Mouse (Mus musculus) embryonic fibroblast, embryonic 13.5 days (primary cell): ENCODE data around the gene Shh. TPM values are rescaled to one million over a fixed set of nuclear protein-coding genes. Genes with fewer than 3 reads are reported as not detected.

Experiments
- H3K27ac ChIP-seq: 2 replicates; pipeline ENCODE4 v1.5.1; 2012; ENCODE audit warnings: low read length, control low read depth, inconsistent platforms; ENCODE audit not compliant: insufficient read depth
- H3K4me1 ChIP-seq: 2 replicates; pipeline ENCODE4 v1.6.1; 2011; ENCODE audit warnings: low read length; ENCODE audit not compliant: control insufficient read depth, insufficient read depth
- H3K4me3 ChIP-seq: 2 replicates; pipeline ENCODE4 v1.5.1; 2011; ENCODE audit warnings: mild to moderate bottlenecking, control low read depth, low read length; ENCODE audit not compliant: insufficient read depth
- CTCF ChIP-seq: IDR thresholded peaks from 2 replicates; pipeline ENCODE4 v1.5.1; 2011; ENCODE audit warnings: mild to moderate bottlenecking, control low read depth, low read length, moderate library complexity, borderline replicate concordance; ENCODE audit not compliant: insufficient read depth
- POLR2A ChIP-seq: IDR thresholded peaks from 2 replicates; pipeline ENCODE4 v1.6.1; 2011; ENCODE audit warnings: low read depth, mild to moderate bottlenecking, control low read depth, low read length, moderate library complexity
- polyA plus RNA-seq: library from polyadenylated mRNA; stranded (reverse); fragments of >200 nt; gene quantifications from 2 replicates; pipeline ENCODE4 v1.2.4, GENCODE M21; 2011; ENCODE audit warnings: low read depth; ENCODE audit not compliant: missing spikeins, insufficient read length

Gene Shh
- polyA plus RNA-seq = not detected in 2 replicates

GRCm38 (mm10) chr5:28466760-28467306, at the start of gene Shh:
TSS of gene Shh (minus strand) at chr5:28467256.
- no peak within 1 kb of the TSS for H3K4me3 ChIP-seq
- H3K27ac ChIP-seq = no peak within 1 kb of the TSS
- TF ChIP-seq CTCF (no peak), POLR2A (no peak)
- no peaks in the 10 kb centered on the region for H3K4me1 ChIP-seq

DNA sequence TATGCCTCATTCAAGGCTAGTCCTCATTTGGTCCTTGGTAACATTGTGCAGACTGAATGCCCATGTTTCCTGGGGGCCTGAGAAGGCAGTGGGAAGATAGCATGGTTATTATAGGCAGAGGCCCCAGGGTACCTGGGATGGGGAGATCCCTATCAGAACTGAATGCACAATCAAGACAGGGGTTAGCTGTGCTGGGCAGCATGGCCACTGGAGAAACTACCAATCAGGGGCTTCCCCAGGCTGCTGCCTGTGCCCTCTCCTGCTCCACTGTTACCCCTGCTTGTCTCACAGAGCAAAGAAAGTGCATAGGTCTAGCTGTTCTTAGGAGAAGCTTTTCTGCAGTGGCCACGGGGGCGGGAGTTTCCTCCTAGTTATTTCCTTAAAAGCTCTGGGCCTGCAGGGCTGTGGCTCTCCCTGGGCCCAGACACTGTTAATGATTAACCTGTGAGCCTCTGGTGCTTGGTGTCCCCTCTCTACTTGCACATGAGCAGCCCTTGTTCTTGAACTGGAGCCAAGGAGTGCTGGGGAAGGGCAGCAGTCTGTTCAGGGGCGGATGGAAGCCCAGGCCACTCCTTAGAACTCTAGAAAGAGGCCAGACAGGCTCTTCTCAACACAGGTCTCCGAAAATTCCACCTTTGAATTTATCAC, 33.9 kb upstream of the Shh start:
- Histone ChIP-seq H3K4me1 (no peaks in the 10 kb centered on the region), H3K27ac (no peak overlapping the region), H3K4me3 (no peak overlapping the region)
- TF ChIP-seq CTCF (no peak), POLR2A (no peak)

DNA sequence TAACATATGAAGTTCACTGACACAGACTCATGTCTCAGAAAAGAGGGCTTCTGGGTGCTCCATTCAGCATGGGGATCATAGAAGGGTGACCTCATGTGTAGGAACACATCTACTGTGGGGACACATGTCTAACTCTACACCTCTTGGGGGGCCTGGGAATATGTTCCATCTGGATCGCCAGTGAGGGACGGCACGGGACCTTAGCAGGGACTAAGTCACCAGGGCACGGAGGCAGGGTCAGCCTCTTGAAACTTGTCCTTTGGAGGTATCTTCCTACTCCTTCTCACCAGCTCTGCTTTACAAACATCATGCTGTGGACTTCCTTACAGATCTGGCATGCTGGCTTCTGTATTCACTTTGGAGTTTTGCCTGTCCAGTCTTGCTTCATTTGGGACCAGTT, 31.8 kb upstream of the Shh start:
- no peaks in the 10 kb centered on the region for H3K4me1 ChIP-seq
- no peak for TF ChIP-seq CTCF
- no peak for TF ChIP-seq POLR2A
- no peak overlapping the region for H3K27ac ChIP-seq
- no peak overlapping the region for H3K4me3 ChIP-seq

GRCm38 (mm10) chr5:28495712-28496650, 28.9 kb upstream of the Shh start:
- no peak overlapping the region for H3K27ac ChIP-seq
- H3K4me3 ChIP-seq = no peak overlapping the region
- TF ChIP-seq CTCF (no peak), POLR2A (no peak)
- no peaks in the 10 kb centered on the region for H3K4me1 ChIP-seq

- TF ChIP-seq CTCF = no peak
- no peak for TF ChIP-seq POLR2A
- Histone ChIP-seq H3K27ac (no peak overlapping the region), H3K4me3 (no peak overlapping the region), H3K4me1 (no peaks in the 10 kb centered on the region)
Measured at GRCm38 (mm10) chr5:28493550-28493949, 26.5 kb upstream of the Shh start.

DNA sequence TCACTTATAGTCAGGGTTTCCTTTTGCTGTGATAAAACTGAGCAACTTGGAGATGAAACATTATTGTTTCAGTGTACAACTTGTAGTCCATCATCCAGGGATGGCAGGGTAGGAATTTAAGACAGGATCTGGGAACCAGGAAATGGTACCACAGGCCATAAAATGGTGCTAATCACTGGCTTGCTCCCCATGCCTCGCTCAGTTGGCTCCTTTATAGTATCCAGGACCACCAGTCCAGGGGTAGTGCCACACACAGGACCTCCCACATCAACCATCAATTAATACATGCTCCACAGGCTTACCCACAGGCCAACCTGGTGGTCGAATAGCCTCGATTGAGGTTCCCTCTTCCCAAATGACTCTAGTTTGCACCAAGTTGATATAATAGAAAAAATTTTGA, 15.9 kb upstream of the Shh start:
- TF ChIP-seq CTCF (no peak), POLR2A (no peak)
- no peak overlapping the region for H3K4me3 ChIP-seq
- H3K4me1 ChIP-seq = no peaks in the 10 kb centered on the region

DNA sequence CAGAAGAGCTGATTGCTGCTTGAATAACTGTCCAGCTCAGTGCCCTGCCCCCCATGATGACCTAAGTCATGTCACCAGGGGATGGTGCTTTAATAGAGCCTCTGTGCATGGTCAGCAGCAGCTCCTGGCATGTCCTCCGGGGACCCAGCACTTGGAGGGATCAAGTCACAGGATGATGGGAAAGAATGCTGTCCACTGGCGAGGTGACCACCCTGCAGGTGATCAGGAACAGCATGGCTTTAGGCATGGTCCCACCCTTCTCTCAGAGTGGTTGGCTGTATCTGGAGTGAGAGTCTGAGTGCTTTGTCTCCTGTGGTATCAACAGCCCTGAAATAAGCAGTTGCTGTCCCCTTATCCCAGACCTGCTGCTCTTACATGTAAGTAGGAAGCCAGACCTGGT, 14.7 kb upstream of the Shh start:
- TF ChIP-seq CTCF (no peak), POLR2A (no peak)
- no peak overlapping the region for H3K27ac ChIP-seq

More for the DNA sequence above, 15.9 kb upstream of the Shh start:
- H3K27ac ChIP-seq = no peak overlapping the region

GRCm38 (mm10) chr5:28476389-28477379, 9.6 kb upstream of the Shh start:
- Histone ChIP-seq H3K27ac (no peak overlapping the region), H3K4me1 (no peaks in the 10 kb centered on the region), H3K4me3 (no peak overlapping the region)
- TF ChIP-seq POLR2A (no peak), CTCF (no peak)

More for the DNA sequence above, 14.7 kb upstream of the Shh start:
- H3K4me1 ChIP-seq = no peaks in the 10 kb centered on the region
- no peak overlapping the region for H3K4me3 ChIP-seq

DNA sequence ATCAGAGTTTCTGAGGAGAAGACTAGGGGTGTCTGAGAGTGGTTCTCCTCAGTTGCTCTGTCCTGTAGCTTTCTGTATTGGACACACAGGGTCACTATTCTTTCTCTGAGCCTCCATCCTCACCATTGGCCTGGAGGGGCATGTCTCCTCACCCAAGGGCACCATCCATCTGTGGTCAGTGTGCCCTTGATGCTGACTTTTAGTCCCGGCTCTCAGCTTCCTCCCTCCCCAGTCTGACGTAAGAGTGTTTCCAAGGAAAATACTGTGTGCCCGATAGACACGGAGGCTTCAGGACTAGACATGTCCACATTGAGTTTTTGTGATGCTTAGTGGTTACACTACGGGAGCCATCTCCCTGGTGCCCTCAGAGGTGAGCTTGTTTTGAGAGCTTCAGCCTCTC, 6.5 kb upstream of the Shh start:
- no peak overlapping the region for H3K4me3 ChIP-seq
- no peaks in the 10 kb centered on the region for H3K4me1 ChIP-seq
- TF ChIP-seq CTCF = no peak
- no peak for TF ChIP-seq POLR2A
- no peak overlapping the region for H3K27ac ChIP-seq
